Mouse (Mus musculus): Measurements from ENCODE around the gene 1700069L16Rik. TPM values are rescaled to one million over a fixed set of nuclear protein-coding genes. Genes with fewer than 3 reads are reported as not detected.

1700069L16Rik gene
- not detected in 2 replicates for total RNA-seq (2017)

DNA sequence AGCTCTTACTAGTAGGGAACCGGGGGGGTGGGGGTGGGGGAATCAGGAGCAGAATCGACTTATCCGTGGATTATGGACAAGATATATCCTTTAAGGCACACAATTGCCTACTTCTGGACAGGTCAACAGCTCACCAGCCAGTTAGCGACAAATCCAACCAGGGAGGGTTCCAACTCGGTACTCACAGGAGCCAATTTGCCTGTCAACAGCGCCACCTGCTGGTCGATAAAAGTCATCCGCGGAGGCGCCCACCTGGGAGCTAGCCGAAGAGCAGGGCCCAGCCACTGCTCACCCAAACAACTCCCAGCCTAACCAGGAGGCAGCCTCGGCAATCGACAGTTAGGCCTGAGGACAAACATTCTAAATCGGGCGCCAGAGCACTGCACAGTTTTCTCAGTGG lies at the start of gene 1700069L16Rik:
Gene 1700069L16Rik (minus strand): TSS at position 327 of the 400 bp plus-strand sequence.
- ATAC-seq (ENCODE audit: extremely low read depth, insufficient number of reproducible peaks, low FRiP score, poor library complexity, severe bottlenecking) = peak; percentile 55; the same call in 1 of the 2 replicates

DNA sequence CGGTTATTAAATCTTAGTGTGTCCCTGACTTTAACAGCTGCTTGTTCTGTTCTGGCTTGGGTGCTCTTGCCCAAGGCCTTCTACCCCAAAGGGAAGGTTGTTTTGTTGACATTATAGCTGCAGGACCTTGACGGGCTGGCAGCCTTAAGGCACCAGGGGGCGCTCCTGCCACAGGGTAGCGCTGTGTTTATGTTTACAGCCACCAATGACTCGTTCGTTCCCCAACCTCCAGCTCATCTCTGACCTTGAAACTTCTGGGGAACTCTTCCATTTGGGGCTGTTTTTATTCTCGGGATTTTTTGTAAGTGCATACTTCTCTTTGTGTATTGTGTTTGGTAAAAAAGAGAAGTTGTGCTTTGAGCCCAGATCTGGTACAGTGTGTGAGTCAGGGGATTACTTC lies 49.1 kb upstream of the 1700069L16Rik start:
- ATAC-seq (ENCODE audit: extremely low read depth, insufficient number of reproducible peaks, low FRiP score, poor library complexity, severe bottlenecking) = peak; percentile 59

GRCm38 (mm10) chr5:113772905-113773519 lies 48.4 kb upstream of the 1700069L16Rik start:
- no peak for ATAC-seq (ENCODE audit: extremely low read depth, insufficient number of reproducible peaks, low FRiP score, poor library complexity, severe bottlenecking)

DNA sequence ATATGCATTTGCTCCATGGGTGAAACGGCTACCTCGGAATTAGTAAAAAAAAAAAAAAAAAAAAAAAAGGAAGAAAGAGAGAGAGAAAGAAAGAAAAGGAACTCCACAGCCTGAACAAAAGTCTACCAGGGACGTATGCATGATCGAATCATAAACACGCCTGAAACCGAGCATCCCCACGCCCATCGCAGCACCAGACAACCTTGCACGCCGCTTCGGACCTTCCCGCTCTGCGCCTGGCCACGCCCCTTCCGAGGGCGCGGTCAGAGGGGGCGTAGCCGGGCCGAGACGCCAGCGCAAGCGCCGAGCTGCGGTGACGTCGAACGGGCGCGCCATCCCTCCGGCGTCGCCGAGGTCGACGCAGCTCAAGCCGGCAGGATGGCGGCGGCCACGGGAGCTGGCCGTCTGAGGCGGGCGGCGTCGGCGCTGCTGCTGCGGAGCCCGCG lies 47.9 kb upstream of the 1700069L16Rik start, which contains the start of the genes Sart3 and Iscu:
Gene Sart3 (minus strand): TSS at position 61 of the 446 bp plus-strand sequence.
Gene Iscu (plus strand): TSS at position 299 of the 446 bp plus-strand sequence.
- peak; percentile 60 for ATAC-seq (ENCODE audit: extremely low read depth, insufficient number of reproducible peaks, low FRiP score, poor library complexity, severe bottlenecking)

DNA sequence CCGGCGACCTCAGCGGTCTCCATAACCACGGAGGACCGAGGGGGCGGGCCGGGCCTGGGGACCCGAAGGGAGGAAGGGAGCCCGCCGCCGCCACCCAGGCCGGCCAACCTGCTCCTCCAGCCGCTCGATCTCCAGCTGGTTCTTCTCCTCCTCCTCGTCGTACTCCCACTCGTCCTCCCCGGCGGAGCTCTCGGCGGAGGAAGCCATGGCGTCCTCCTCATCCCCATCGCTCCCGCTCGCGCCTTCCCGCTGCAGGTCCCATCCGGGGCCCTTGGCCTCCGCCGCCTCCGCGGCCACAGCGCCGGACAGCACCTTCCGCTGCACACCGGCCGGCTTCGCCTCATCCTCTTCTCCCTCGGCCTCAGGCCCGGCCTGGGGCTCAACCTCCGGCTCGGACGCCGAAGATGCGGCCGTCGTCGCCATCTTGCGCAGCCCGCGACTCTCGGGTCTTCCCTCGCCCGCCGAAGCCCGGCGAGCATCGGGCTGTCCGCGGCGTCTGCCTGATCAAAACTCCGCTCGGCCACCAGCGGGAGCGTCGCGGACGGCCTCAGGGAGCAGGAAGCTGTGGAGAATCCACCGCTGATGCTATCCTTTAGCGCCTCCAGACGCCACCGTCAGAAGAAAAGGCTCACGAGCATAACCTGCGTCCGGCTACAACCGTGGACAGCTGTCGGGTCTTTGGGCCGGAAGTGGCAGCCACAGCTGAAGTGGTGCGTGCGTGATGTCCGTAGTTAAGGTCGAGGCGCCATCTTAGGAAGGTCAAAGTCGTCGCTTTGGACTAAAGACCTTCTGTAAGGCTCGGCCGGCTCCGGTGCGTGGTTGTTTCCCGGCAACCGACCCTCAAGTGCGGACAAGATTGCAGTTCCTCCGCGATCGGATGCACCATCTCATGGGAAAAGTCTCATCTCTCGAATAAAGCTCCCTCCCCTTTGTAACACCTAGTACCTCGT lies 46.9 kb upstream of the 1700069L16Rik start:
- peak; percentile 67 for ATAC-seq (ENCODE audit: extremely low read depth, insufficient number of reproducible peaks, low FRiP score, poor library complexity, severe bottlenecking)

DNA sequence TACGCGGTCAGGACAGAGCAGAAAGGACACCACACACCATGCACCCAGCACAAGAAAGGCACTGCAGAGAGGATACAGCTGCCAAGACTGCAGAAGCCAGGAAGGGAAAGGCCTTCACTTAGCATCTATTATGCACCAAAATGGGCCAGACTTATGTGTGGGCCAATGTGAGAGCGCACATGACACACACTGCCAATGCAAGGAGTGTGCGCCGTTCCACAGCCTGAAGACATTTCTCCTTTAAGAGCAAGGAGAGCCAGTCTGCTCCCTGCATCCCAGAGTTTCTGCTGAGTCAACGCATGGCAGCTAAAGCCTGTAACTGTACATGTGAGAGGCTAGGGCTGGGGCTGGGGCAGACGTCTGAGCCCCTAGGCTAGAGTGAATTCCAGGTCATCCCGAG lies 44.2 kb upstream of the 1700069L16Rik start:
- no peak for ATAC-seq (ENCODE audit: extremely low read depth, insufficient number of reproducible peaks, low FRiP score, poor library complexity, severe bottlenecking)

DNA sequence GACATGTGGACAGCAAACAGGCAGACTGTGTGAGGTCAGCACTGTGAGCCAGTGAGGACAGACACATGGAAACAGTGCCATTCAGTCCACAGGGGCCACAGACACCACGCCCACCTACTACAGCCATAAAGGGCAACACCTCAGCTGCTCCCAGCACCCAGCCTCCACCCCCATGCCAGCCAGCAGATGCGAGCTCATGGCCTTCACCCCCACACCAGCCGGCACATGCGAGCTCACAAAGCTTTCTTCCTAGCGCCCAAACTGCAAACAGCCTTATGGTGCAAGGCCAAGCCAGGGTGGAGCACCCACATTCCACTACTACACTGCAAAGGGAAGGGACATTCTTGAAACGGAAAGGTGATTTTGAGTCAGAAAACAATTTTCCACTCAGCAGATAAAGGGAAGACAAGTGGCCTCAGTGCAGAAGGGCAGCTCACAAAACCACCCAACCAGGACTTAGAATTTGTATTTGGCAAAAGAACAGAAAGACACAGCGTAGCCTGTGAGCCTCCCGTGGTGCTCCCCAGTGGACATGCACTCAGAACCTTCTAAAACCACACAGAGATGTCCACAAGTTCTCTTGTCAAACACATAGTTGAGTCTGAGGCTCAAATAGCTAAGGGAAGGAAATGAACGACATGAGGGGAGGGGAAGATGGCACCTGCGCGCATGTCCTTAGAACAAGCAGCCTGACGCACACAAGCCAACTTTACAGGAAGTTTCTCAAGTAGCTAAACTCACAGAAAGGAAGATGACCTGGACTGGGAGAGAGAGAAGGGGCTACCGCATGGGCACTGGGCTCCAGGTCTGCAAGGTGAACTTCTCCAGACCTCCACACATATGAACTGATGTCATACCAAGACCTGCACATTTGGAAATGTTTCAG lies 41.3 kb upstream of the 1700069L16Rik start:
- no peak; the same call in 1 of the 2 replicates for ATAC-seq (ENCODE audit: extremely low read depth, insufficient number of reproducible peaks, low FRiP score, poor library complexity, severe bottlenecking)

DNA sequence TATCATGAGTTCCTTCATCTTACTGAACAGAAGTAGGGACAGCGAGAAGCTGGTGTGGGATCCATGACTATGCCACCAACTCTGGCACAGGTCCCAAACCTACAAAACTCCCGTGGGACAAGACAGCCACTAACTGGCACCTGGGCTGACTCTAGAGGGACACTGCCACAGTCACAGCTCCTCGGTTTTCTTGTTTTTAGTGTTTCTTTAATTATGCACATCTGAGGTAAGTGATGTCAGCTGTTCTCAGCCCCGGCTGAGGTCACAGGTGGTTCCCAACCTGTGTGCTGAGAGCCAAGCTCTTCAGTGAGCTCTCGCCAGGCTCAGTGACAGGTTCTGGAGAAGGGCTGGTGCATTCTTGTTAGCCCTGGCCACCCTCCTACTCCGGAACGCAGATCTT lies 39.9 kb upstream of the 1700069L16Rik start:
- no peak for ATAC-seq (ENCODE audit: extremely low read depth, insufficient number of reproducible peaks, low FRiP score, poor library complexity, severe bottlenecking)

- ATAC-seq (ENCODE audit: extremely low read depth, insufficient number of reproducible peaks, low FRiP score, poor library complexity, severe bottlenecking) = no peak
Measured at GRCm38 (mm10) chr5:113761585-113761984, 37.0 kb upstream of the 1700069L16Rik start.

DNA sequence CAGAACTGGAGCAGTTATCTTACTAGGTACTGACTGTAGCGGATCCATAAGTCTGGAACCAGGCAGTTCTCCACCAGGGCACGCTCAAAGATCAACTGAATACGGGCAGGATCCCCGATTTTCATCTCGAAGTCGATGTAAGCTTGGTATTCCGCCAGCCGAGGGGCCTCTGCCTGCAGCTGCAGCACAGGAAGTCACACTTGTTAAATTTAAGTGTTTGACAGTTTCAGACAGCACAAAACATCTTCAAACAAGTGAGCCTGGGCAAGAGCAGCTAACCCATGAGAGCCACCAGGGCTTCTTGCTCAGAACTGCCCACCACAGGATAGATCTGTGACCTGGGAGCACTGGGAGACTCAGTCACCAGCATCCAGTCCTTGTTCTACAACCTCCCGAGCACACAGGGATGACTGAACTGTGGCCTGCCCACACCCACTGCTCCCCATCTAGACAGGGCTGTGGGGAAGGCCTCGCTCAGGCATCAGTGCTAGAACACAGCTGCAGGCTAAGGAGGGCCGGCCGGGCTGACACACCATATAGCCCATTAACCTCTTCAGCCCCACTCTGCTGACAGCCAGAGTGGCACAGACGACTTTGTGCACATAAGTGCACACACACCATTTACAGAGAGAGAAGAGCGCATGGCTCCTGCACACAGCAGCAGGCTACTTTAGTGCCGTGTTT lies 30.9 kb upstream of the 1700069L16Rik start:
- no peak for ATAC-seq (ENCODE audit: extremely low read depth, insufficient number of reproducible peaks, low FRiP score, poor library complexity, severe bottlenecking)

DNA sequence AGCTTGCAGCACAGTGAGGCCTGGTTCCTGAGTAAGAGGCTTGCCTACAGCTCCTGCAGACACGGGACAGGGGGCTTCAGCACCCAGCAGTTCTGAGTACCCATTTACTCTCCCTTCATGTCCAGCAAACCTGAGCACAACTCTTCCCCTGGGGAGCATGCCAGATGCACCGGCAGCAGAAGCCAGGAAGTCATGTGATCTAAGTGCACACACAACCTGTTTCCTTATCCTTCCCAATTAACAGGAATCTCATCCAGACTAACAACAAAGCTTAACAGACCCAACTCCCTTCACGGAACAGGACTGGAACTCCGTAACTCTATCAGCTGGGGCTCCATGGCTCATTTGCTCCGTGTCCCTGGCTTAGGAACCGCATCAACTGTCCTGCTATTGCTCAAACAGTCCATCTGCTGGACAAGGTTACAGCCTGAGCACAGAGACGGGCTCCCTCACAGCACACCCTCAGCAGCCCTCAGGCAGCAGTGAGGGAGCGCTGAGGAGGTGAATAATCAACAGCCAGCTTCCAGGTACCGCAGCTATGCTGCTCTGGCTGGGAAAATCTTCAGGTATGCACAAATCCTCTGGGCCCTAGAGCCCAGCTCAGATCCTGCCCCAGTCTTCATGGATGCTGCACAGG lies 27.1 kb upstream of the 1700069L16Rik start:
- ATAC-seq (ENCODE audit: extremely low read depth, insufficient number of reproducible peaks, low FRiP score, poor library complexity, severe bottlenecking) = no peak

- no peak for ATAC-seq (ENCODE audit: extremely low read depth, insufficient number of reproducible peaks, low FRiP score, poor library complexity, severe bottlenecking)
Measured at GRCm38 (mm10) chr5:113748556-113749331, 24.2 kb upstream of the 1700069L16Rik start.

- no peak for ATAC-seq (ENCODE audit: extremely low read depth, insufficient number of reproducible peaks, low FRiP score, poor library complexity, severe bottlenecking)
Measured at GRCm38 (mm10) chr5:113747629-113748028, 23.1 kb upstream of the 1700069L16Rik start.

DNA sequence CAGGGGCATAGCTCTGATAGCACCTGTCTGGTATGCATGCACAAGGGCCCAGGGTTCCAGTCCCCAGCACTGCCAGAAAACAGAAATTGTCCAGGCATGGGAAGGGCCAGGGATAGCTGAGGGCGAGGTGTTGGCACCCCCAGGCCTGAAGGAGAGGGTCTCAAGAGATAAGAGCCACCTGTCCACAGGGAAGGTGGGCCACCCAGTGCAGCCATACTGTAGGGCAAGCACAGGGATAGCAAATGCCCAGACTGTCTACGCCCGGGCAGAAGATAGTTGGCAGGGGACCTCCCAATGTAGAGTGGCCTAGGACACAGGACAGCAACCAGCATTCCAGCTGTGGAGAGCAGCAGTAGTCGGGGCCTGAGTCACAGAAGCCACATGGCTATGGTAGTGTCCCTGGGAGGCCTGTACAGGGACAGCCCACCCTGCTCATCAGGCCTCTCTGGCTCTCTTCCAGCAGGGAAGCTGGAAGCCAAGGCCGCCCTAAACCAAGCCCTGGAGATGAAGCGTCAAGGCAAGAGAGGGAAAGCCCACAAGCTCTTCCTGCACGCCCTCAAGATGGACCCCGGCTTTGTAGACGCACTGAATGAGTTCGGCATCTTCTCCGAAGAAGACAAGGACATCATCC lies 13.2 kb upstream of the 1700069L16Rik start:
- ATAC-seq (ENCODE audit: extremely low read depth, insufficient number of reproducible peaks, low FRiP score, poor library complexity, severe bottlenecking) = no peak

GRCm38 (mm10) chr5:113736522-113737164 lies 12.1 kb upstream of the 1700069L16Rik start:
- ATAC-seq (ENCODE audit: extremely low read depth, insufficient number of reproducible peaks, low FRiP score, poor library complexity, severe bottlenecking) = no peak

DNA sequence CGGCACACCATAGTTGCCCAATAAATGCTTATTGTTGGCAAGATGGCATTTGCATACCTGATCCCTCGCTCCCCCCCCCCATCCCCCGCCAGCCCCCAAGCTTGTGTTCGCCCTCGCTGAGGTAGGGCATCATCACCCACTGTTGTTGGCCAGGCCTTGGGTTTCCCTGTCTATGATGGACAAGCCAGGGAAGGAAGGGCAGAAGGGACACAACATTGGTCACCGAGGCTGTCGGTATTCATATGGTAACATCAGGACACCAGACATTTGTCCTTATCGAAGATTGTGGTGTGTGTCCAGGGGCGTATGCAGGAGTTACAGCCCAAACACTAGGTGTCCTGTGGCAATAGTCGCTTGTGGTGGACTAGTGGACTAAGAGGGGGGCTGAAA lies 11.5 kb upstream of the 1700069L16Rik start:
- no peak for ATAC-seq (ENCODE audit: extremely low read depth, insufficient number of reproducible peaks, low FRiP score, poor library complexity, severe bottlenecking)
